Mouse (Mus musculus) spleen, adult 2 months (tissue): Measurements from ENCODE around the gene Ptpn7.
"Not testable (repeated sequence)": the region's sequence is repeated elsewhere in the genome, so short reads cannot be mapped to it uniquely, and the experiment has no call there.

Experiments used
- CTCF ChIP-seq: fragments of 200-500 bp; IDR thresholded peaks from 2 replicates; pipeline ENCODE4 v1.5.1; 2011; ENCODE audit warnings: mild to moderate bottlenecking, inconsistent platforms; ENCODE audit not compliant: insufficient read depth, insufficient read length, insufficient replicate concordance; ENCODE audit errors: extremely low read depth
- POLR2A ChIP-seq: fragments of 200-500 bp; IDR thresholded peaks from 2 replicates; pipeline ENCODE4 v1.6.1; 2011; ENCODE audit warnings: low read depth, low read length, inconsistent platforms

DNA sequence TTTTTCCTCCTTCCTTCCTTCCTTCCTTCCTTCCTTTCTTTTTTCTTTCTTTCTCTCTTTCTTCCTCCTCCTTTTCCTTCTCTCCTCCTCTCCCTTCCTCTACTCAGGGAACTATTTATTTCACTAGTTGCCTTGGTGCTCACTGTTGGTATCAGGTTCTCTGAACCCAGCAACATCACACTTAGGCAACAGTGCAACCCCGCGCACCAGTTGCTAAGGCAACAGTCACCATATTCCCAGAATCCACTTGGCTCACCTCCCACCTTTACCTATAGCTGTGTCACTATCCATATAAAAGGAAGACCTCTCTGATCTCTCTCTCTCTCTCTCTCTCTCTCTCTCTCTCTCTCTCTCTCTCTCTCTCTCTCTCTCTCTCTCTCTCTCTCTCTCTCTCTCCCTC is 54.5 kb downstream of the Ptpn7 start:
- not testable (repeated sequence) for TF ChIP-seq POLR2A, CTCF
